Mouse (Mus musculus): ENCODE measurements around the gene Bex4.

Bex4 gene

GRCm38 (mm10) chrX:136183107-136183506 lies 44.3 kb downstream of the Bex4 start:
- in situ Hi-C loops (cut with MboI, MseI) = no loop called here

All from T-helper 2 cell (primary cell).